Mouse (Mus musculus): Measurements from ENCODE around the gene Tas2r134.

GRCm38 (mm10) chr2:51610897-51611296, 16.4 kb upstream of the Tas2r134 start:
- TF ChIP-seq CTCF (IDR thresholded peaks at IDR 0.05; ENCODE audit: low read depth, low read length) = no peak
- no peak for TF ChIP-seq POLR2A (IDR thresholded peaks at IDR 0.05; ENCODE audit: insufficient read depth, low read length)
- no peak for TF ChIP-seq EP300 (IDR thresholded peaks at IDR 0.05; ENCODE audit: insufficient read depth, low read depth, low read length)

All from ES-Bruce4 (cell line).